Mouse (Mus musculus) heart, adult 2 months (tissue): ENCODE data around the gene Cep128. TPM values are rescaled to one million over a fixed set of nuclear protein-coding genes. Genes with fewer than 3 reads are reported as not detected.
A peak's percentile ranks its signal among the peaks of the same experiment; 100 is the strongest.

Experiments used
- DNase-seq, 2 experiments: peaks; one replicate each; pipeline ENCODE4 v3.0.0; 2021
- H3K27ac ChIP-seq: fragments of 200-600 bp; 2 replicates; pipeline ENCODE4 v1.8.1; 2022
- H3K27me3 ChIP-seq: fragments of 200-500 bp; 2 replicates; pipeline ENCODE4 v1.6.1; 2012; ENCODE audit warnings: mild to moderate bottlenecking, low read length, inconsistent platforms, mixed read lengths; ENCODE audit not compliant: control insufficient read depth, insufficient read depth
- H3K36me3 ChIP-seq: fragments of 200-500 bp; 2 replicates; pipeline ENCODE4 v1.6.1; 2012; ENCODE audit warnings: low read length, inconsistent platforms; ENCODE audit not compliant: control insufficient read depth, insufficient read depth
- H3K4me1 ChIP-seq: fragments of 200-500 bp; 2 replicates; pipeline ENCODE4 v1.6.1; 2011; ENCODE audit warnings: low read length; ENCODE audit not compliant: control insufficient read depth, insufficient read depth
- H3K4me3 ChIP-seq: fragments of 200-600 bp; 2 replicates; pipeline ENCODE4 v1.8.1; 2022
- H3K79me2 ChIP-seq: fragments of 200-500 bp; replicated peaks from 2 replicates; pipeline ENCODE4 v1.6.1; 2012; ENCODE audit warnings: mild to moderate bottlenecking, inconsistent platforms, low read length, moderate library complexity, mixed read lengths; ENCODE audit not compliant: control insufficient read depth, insufficient read depth
- H3K9ac ChIP-seq: fragments of 200-500 bp; 2 replicates; pipeline ENCODE4 v1.6.1; 2012; ENCODE audit warnings: low read depth, mild to moderate bottlenecking, control low read depth, inconsistent platforms, low read length, mixed read lengths
- CTCF ChIP-seq: fragments of 200-600 bp; IDR thresholded peaks from 2 replicates; pipeline ENCODE4 v1.8.1; 2022; ENCODE audit warnings: antibody characterized with exemption, mild to moderate bottlenecking, moderate library complexity
- EP300 ChIP-seq: fragments of 200-500 bp; IDR thresholded peaks from 2 replicates; pipeline ENCODE4 v1.6.1; 2011; ENCODE audit warnings: low read depth, low read length, control low read depth; ENCODE audit not compliant: insufficient read depth
- POLR2A ChIP-seq: fragments of 200-500 bp; IDR thresholded peaks from 2 replicates; pipeline ENCODE4 v1.6.1; 2011; ENCODE audit warnings: mild to moderate bottlenecking, low read depth, low read length, control low read depth; ENCODE audit not compliant: insufficient read depth
- WGBS: fragments of 180-500 bp; shearing (Covaris S2); methylation state at CpG from one replicate; pipeline ENCODE4 v1.1.7; 2018; 5-methylcytosine and 5-hydroxymethylcytosine counted together
- intact Hi-C: fragments of 180-260 bp; cut with DNase I; formaldehyde crosslinking; loops from one replicate; pipeline ENCODE4 v1.15.1; 2025
- polyA plus RNA-seq: library from polyadenylated mRNA; depleted of rRNA; stranded (reverse); fragments of >200 nt; gene quantifications from 2 replicates; pipeline ENCODE4 v1.2.3, GENCODE M21; 2012
- total RNA-seq, 2 experiments: library from RNA; stranded (reverse); gene quantifications; 2 replicates each; pipeline ENCODE4 v1.2.3; 2021

Gene Cep128
- total and polyA plus RNA-seq, 3 experiments: 8.7 to 11.0 (median 10.0) TPM

DNA sequence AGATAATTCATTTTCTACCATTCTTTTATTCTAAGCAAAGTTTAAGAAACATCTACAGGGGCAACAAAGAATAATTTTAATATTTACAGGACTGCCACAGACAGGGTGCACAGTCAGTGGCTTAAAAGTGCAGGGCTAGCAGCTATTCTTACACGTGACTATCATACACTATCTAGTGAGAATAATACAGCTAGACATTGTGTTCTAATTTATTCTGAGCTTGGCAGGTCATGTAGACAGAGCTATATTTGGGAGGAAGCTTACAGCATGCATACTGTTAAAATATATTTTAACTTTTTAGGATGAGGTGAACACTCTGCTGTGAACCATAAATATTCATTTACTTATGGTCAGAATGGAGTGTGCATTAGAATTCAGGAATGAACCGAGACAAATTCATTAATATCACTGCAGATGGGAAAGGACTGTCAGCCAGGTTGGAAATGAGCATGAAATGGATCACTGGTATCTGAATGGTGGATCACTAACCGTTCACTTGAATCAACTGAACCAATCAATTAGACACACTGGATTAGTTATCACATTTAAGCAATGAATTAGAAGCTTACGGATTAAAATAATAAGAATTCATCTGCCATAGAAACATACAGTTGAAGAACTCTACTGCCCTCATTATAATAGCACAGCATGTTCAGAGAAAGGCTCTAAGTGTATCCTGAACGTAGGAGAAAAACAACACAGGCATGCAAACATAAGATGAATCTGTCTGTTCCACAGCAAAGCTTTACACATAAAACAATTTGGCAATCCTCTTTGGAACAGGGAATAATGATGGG, 317.7 kb downstream of the Cep128 start:
- intact Hi-C loops: no loop called here
- H3K4me1 ChIP-seq: no peaks in the 10 kb centered on the region; the same call in 1 of the 2 replicates
- no peak for DNase-seq
- no peaks in the 10 kb centered on the region for H3K27me3 ChIP-seq
- peaks cover 3% of the 10 kb centered on the region; the same call in 1 of the 2 replicates for H3K36me3 ChIP-seq
- WGBS: 79% methylated on average over 5 of the region's 5 CpGs
- no peak overlapping the region for H3K4me3 ChIP-seq
- H3K79me2 ChIP-seq: no peaks in the 10 kb centered on the region
- TF ChIP-seq POLR2A (no peak), CTCF (no peak), EP300 (no peak)
- no peak overlapping the region for H3K9ac ChIP-seq
- H3K27ac ChIP-seq: no peak overlapping the region

DNA sequence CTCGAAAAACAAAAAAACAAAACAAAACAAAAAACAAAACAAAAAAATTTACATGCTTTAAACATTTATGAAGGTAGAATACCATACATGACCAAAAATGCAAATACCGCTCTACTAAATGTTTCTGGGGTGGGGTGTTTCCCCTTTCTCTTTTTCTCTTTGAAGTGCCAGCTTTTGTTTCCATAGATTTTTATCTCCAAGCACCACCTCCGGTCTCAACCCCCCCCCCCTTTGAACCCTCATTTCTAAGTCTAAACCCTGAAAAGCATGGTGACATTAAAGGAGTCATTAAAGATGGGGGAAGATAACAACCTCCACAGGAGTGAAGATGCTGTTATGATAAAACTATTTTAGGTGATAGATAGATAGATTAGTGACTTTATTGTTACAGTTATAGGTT, 318.8 kb downstream of the Cep128 start:
- no peak overlapping the region for H3K9ac ChIP-seq
- no peaks in the 10 kb centered on the region; the same call in 1 of the 2 replicates for H3K4me1 ChIP-seq
- H3K36me3 ChIP-seq: peaks cover 3% of the 10 kb centered on the region; the same call in 1 of the 2 replicates
- 88% methylated on average over 3 of the region's 3 CpGs for WGBS
- no peak overlapping the region for H3K27ac ChIP-seq
- H3K27me3 ChIP-seq: no peaks in the 10 kb centered on the region
- no peak overlapping the region for H3K4me3 ChIP-seq
- intact Hi-C loops: no loop called here
- no peak for DNase-seq
- TF ChIP-seq CTCF: no peak
- no peak for TF ChIP-seq POLR2A
- no peak for TF ChIP-seq EP300
- H3K79me2 ChIP-seq: no peaks in the 10 kb centered on the region

DNA sequence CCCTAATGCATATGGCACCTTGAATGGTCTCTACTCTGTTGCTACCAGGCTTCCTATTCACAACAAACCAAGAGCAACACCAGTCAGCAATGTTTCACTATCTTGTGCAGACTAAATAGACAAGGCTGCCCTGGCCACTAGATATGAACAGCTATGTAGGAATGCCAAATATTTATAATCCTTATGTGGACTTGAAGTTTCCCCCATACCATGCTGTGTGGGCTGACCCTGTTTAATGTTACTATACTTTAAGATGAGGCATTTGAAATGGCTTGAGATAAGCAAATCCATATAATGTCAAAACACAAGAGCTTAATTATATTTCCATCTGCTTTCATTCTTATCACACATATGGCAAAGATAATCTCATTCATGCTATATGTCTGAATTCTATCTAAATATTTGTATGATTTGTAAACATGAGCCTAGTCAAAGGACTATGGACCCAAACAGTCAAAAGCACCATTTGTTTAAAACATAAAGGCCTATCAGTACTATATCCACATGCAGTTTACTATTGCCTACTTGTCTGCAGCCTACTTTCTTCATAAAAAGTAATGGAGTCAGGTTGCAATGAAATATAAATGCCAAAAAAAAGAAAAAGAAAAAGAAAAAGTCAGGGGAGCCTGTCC, 319.7 kb downstream of the Cep128 start:
- Histone ChIP-seq H3K36me3 (peaks cover 3% of the 10 kb centered on the region; the same call in 1 of the 2 replicates), H3K4me1 (no peaks in the 10 kb centered on the region; the same call in 1 of the 2 replicates), H3K9ac (no peak overlapping the region), H3K79me2 (no peaks in the 10 kb centered on the region), H3K4me3 (no peak overlapping the region), H3K27me3 (no peaks in the 10 kb centered on the region), H3K27ac (no peak overlapping the region)
- no peak for DNase-seq
- no peak for TF ChIP-seq EP300
- TF ChIP-seq POLR2A: no peak
- no peak for TF ChIP-seq CTCF
- intact Hi-C loops: no loop called here

DNA sequence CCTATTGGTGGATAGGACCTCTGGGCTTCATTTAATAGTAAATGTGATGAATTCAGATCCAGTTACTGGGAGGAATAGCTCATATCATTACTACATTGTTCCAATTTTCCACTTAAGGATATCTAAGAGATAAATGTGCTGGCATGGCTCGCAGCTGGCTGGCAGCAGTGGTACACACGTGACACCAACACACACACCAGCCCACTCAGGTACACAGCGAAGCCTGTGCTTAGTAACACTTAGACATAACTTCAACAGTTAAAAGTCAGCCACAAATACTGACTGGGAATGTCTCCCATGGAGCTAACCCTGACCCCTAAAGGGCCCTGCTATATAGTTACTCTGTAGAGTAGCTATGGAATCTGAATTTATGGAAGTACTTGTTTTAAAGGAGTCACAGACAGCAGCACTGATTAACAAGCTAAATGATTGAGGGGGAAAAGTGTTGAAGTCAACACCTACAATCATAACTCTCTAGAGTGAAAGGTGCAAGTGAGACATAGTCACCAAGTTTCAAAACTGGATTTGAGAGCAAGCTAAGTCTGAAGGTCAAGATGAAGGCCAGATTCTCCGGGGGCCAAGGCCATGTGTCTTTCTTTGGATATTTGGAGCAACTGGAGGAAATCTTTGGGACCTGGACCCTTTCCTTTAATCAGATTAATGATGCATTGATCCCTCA, 320.7 kb downstream of the Cep128 start:
- Histone ChIP-seq H3K79me2 (no peaks in the 10 kb centered on the region), H3K36me3 (peaks cover 3% of the 10 kb centered on the region; the same call in 1 of the 2 replicates), H3K27me3 (no peaks in the 10 kb centered on the region), H3K27ac (peak overlapping the region; percentile 36; the same call in 1 of the 2 replicates), H3K4me1 (no peaks in the 10 kb centered on the region; the same call in 1 of the 2 replicates), H3K4me3 (no peak overlapping the region), H3K9ac (no peak overlapping the region)
- DNase-seq: peak in 1 of 2 experiments; percentile 39
- intact Hi-C loops: no loop called here
- TF ChIP-seq CTCF: no peak
- TF ChIP-seq POLR2A: no peak
- no peak for TF ChIP-seq EP300
- 47% methylated on average over 4 of the region's 4 CpGs for WGBS

DNA sequence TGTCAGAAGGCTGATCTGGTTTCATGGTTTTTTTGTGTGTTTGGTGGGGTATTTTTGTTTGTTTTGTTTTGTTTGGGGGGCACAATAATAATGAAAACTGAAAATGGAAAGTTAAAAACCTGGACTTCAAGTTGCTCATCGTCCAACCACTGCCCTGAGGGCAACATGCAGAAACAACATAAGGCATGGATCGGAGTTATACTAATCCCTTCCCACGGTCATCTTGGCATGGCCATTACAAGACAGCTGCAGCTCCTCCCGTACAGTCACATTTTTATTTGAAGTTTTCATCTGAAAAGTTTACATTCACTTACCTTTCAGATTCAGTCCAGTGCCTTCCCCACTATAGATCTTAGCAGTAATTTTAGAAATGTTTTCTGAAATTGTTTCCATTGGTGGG, 321.5 kb downstream of the Cep128 start:
- H3K36me3 ChIP-seq: peaks cover 3% of the 10 kb centered on the region; the same call in 1 of the 2 replicates
- intact Hi-C loops: no loop called here
- DNase-seq: no peak
- no peak overlapping the region for H3K4me3 ChIP-seq
- H3K79me2 ChIP-seq: no peaks in the 10 kb centered on the region
- H3K9ac ChIP-seq: no peak overlapping the region
- TF ChIP-seq POLR2A (no peak), EP300 (no peak), CTCF (no peak)
- H3K27me3 ChIP-seq: no peaks in the 10 kb centered on the region
- 83% methylated on average over 4 of the region's 4 CpGs for WGBS
- H3K27ac ChIP-seq: peak overlapping the region; percentile 11; the same call in 1 of the 2 replicates
- no peaks in the 10 kb centered on the region; the same call in 1 of the 2 replicates for H3K4me1 ChIP-seq
